Mouse (Mus musculus): ENCODE measurements around the gene Efhc1.

GRCm38 (mm10) chr1:21008891-21009290, 57.5 kb downstream of the Efhc1 start:
- no peak for TF ChIP-seq CTCF (IDR thresholded peaks at IDR 0.05 in 2 of 3, conservative IDR thresholded peaks at IDR 0.05 in 1 of 3; ENCODE audit: control insufficient read depth in 1 of 3, insufficient read depth in 1 of 3, low read depth in 2 of 3, low read length in 3 of 3, poor library complexity in 1 of 3, severe bottlenecking in 1 of 3)
- no peak for TF ChIP-seq RCOR1 (IDR thresholded peaks at IDR 0.05; ENCODE audit: low read depth, low read length)
